Mouse (Mus musculus) heart, postnatal 0 days (tissue): ENCODE measurements at regions not wholly inside any gene's neighbourhood (a gene's known extent, or its start where the extent isn't known, plus 50 kb on each side); places are given as distances from the start of the nearest gene placed in this dataset.

Experiments
- ATAC-seq: fragments of 200-750 bp; cut with Nextera tagmentation; 2 replicates; pipeline ENCODE4 v1.8.0; 2017; ENCODE audit warnings: low read depth, moderate number of reproducible peaks, moderate library complexity; ENCODE audit not compliant: insufficient read depth
- DNase-seq: peaks from one replicate; pipeline ENCODE4 v3.0.0-alpha.2; 2016; ENCODE audit warnings: low spot score
- H3K27ac ChIP-seq: fragments of 300-500 bp; sonication (generic); 2 replicates; pipeline ENCODE4 v1.5.1; 2014; ENCODE audit warnings: low read depth, mild to moderate bottlenecking
- H3K27me3 ChIP-seq: fragments of 300-500 bp; sonication (generic); 2 replicates; pipeline ENCODE4 v1.6.1; 2014; ENCODE audit warnings: low read length, mixed read lengths; ENCODE audit not compliant: control insufficient read depth, insufficient read depth
- H3K36me3 ChIP-seq: fragments of 300-500 bp; sonication (generic); replicated peaks from 2 replicates; pipeline ENCODE4 v1.6.1; 2014; ENCODE audit warnings: low read length, mixed read lengths; ENCODE audit not compliant: control insufficient read depth, insufficient read depth
- H3K4me1 ChIP-seq: fragments of 300-500 bp; sonication (generic); 2 replicates; pipeline ENCODE4 v1.6.1; 2014; ENCODE audit warnings: antibody characterized with exemption; ENCODE audit not compliant: control insufficient read depth, insufficient read depth
- H3K4me2 ChIP-seq: fragments of 300-500 bp; sonication (generic); 2 replicates; pipeline ENCODE4 v1.6.1; 2014; ENCODE audit warnings: low read depth, mild to moderate bottlenecking, low read length, moderate library complexity
- H3K4me3 ChIP-seq: fragments of 300-500 bp; sonication (generic); 2 replicates; pipeline ENCODE4 v1.5.1; 2014; ENCODE audit warnings: low read depth, low read length
- H3K9ac ChIP-seq: fragments of 300-500 bp; sonication (generic); replicated peaks from 2 replicates; pipeline ENCODE4 v1.6.1; 2014; ENCODE audit warnings: low read depth, low read length, mixed read lengths
- H3K9me3 ChIP-seq: fragments of 300-500 bp; sonication (generic); replicated peaks from 2 replicates; pipeline ENCODE4 v1.6.1; 2016; ENCODE audit warnings: low read length; ENCODE audit not compliant: control insufficient read depth
- CTCF ChIP-seq: IDR thresholded peaks from 2 replicates; pipeline ENCODE4 v1.5.1; 2016; ENCODE audit warnings: antibody characterized with exemption, control low read depth, low read depth
- EP300 ChIP-seq: IDR thresholded peaks from 2 replicates; pipeline ENCODE4 v1.6.1; 2016; ENCODE audit warnings: antibody characterized with exemption, low read depth
- WGBS: fragments of 180-500 bp; shearing (Covaris S2); extraction: QIAGEN DNeasy Blood & Tissue Kit; methylation state at CpG from one replicate; pipeline ENCODE4 v1.1.7; 2014; 5-methylcytosine and 5-hydroxymethylcytosine counted together

DNA sequence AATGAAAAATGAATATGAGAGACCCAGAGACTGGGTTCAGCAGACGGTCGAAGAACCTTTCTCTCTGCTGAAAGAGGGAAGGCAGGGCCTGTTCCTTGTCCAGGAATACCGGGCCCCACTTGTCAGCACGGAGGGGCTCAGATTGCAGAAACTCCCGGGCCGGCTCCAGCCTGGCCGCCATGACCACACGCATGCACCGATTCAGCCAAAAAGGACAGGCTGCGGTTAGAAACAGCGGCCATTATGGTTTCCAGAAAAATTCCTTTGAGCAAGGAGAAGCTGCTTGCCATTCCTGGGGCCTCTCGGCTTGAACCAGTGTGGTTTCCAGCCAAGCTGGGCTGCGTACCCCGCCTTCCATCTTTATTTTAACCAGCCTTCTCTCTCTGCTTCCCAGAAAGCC lies 64.7 kb upstream of the Tnrc6c start:
- no peak overlapping the region for H3K4me3 ChIP-seq
- no peak for ATAC-seq
- 0 out of 2 replicates have a peak, but pooled peaks cover 3% of the 10 kb centered on the region for H3K27me3 ChIP-seq
- no peak overlapping the region for H3K9ac ChIP-seq
- no peaks in the 10 kb centered on the region for H3K36me3 ChIP-seq
- H3K4me1 ChIP-seq, result no peaks in the 10 kb centered on the region
- no peak overlapping the region for H3K27ac ChIP-seq
- no peak overlapping the region for H3K4me2 ChIP-seq
- WGBS, result 42% methylated on average over 14 of the region's 14 CpGs
- no peak for DNase-seq
- TF ChIP-seq CTCF (no peak), EP300 (no peak)
- H3K9me3 ChIP-seq, result peaks cover 4% of the 10 kb centered on the region; the same call in 1 of the 2 replicates

- no peaks in the 10 kb centered on the region for H3K36me3 ChIP-seq
- TF ChIP-seq EP300, result no peak
- TF ChIP-seq CTCF, result no peak
- H3K4me1 ChIP-seq, result no peaks in the 10 kb centered on the region
- H3K27me3 ChIP-seq, result 0 out of 2 replicates have a peak, but pooled peaks cover 3% of the 10 kb centered on the region
- no peak overlapping the region for H3K9ac ChIP-seq
- ATAC-seq (no peak), DNase-seq (no peak)
- no peak overlapping the region for H3K4me2 ChIP-seq
- H3K9me3 ChIP-seq, result peaks cover 4% of the 10 kb centered on the region; the same call in 1 of the 2 replicates
- H3K4me3 ChIP-seq, result no peak overlapping the region
- no peak overlapping the region for H3K27ac ChIP-seq
- 40% methylated on average over 3 of the region's 3 CpGs for WGBS
These were observed 61.5 kb upstream of the Tnrc6c start for GRCm38 (mm10) chr11:117592570-117592969.

GRCm38 (mm10) chr11:117596201-117596600 lies 57.9 kb upstream of the Tnrc6c start:
- DNase-seq (no peak), ATAC-seq (peak; percentile 47)
- H3K4me2 ChIP-seq, result no peak overlapping the region
- 0 out of 2 replicates have a peak, but pooled peaks cover 14% of the 10 kb centered on the region for H3K27me3 ChIP-seq
- no peak overlapping the region for H3K4me3 ChIP-seq
- no peaks in the 10 kb centered on the region for H3K36me3 ChIP-seq
- H3K4me1 ChIP-seq, result peaks cover 16% of the 10 kb centered on the region; the same call in 1 of the 2 replicates
- 0 out of 2 replicates have a peak overlapping the region, but pooled peaks have one; percentile 12 for H3K27ac ChIP-seq
- H3K9me3 ChIP-seq, result no peaks in the 10 kb centered on the region
- no peak for TF ChIP-seq EP300
- peak; percentile 21 for TF ChIP-seq CTCF
- no peak overlapping the region for H3K9ac ChIP-seq
- WGBS, result 49% methylated on average over 6 of the region's 6 CpGs

DNA sequence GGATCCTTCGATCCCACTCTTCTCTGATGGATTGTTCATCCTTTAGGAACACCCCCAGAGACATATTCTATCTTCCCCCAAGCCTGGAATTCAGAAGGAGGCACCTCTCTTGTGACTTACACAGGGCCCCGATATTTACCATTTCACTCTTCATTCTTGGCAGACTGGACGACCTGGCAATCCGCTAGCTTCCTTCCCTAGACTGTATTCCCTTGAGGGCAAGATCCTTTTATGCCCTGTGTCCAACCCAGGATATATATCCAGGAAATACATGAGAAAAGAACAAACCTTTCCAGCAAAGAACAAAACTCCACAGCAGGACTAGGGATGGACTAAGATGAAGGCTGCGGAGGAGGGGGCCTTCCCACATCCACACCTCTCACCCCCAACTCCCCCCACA lies 56.3 kb upstream of the Tnrc6c start:
- no peak overlapping the region for H3K9ac ChIP-seq
- no peak for TF ChIP-seq CTCF
- no peaks in the 10 kb centered on the region for H3K36me3 ChIP-seq
- no peak overlapping the region for H3K4me3 ChIP-seq
- H3K4me1 ChIP-seq, result peaks cover 16% of the 10 kb centered on the region; the same call in 1 of the 2 replicates
- H3K27me3 ChIP-seq, result 0 out of 2 replicates have a peak, but pooled peaks cover 10% of the 10 kb centered on the region
- 56% methylated on average over 5 of the region's 5 CpGs for WGBS
- H3K9me3 ChIP-seq, result no peaks in the 10 kb centered on the region
- no peak overlapping the region for H3K27ac ChIP-seq
- no peak for DNase-seq
- ATAC-seq, result no peak
- no peak overlapping the region for H3K4me2 ChIP-seq

GRCm38 (mm10) chr11:117598170-117598583 lies 55.9 kb upstream of the Tnrc6c start:
- H3K4me2 ChIP-seq, result 0 out of 2 replicates have a peak overlapping the region, but pooled peaks have one; percentile 74

GRCm38 (mm10) chr11:117598610-117599009 lies 55.5 kb upstream of the Tnrc6c start:
- TF ChIP-seq CTCF, result no peak
- no peak for TF ChIP-seq EP300
- DNase-seq, result no peak
- Histone ChIP-seq H3K9ac (peak overlapping the region; percentile 59), H3K4me2 (peak overlapping the region; percentile 74), H3K27me3 (0 out of 2 replicates have a peak, but pooled peaks cover 10% of the 10 kb centered on the region), H3K27ac (no peak overlapping the region), H3K36me3 (no peaks in the 10 kb centered on the region), H3K9me3 (no peaks in the 10 kb centered on the region), H3K4me3 (peak overlapping the region; percentile 52), H3K4me1 (peaks cover 16% of the 10 kb centered on the region; the same call in 1 of the 2 replicates)
- ATAC-seq, result 0 out of 2 replicates have a peak, but pooled peaks have one; percentile 18
- WGBS, result 7% methylated on average over 9 of the region's 9 CpGs

More at GRCm38 (mm10) chr11:117598170-117598583, 55.9 kb upstream of the Tnrc6c start:
- Histone ChIP-seq H3K27me3 (0 out of 2 replicates have a peak, but pooled peaks cover 10% of the 10 kb centered on the region), H3K27ac (no peak overlapping the region), H3K9me3 (no peaks in the 10 kb centered on the region), H3K4me3 (no peak overlapping the region), H3K4me1 (peaks cover 16% of the 10 kb centered on the region; the same call in 1 of the 2 replicates), H3K36me3 (no peaks in the 10 kb centered on the region), H3K9ac (no peak overlapping the region)
- TF ChIP-seq CTCF (no peak), EP300 (no peak)
- DNase-seq (no peak), ATAC-seq (no peak)
- 20% methylated on average over 6 of the region's 6 CpGs for WGBS
